Mouse (Mus musculus) c-Kit-positive CD71-negative TER-119-negative erythroid progenitor cells, embryonic 14.5 days (primary cell): ENCODE results near the gene Stk38l.
"Not testable (repeated sequence)": the region's sequence is repeated elsewhere in the genome, so short reads cannot be mapped to it uniquely, and the experiment has no call there.

ENCODE experiments used
- DNase-seq: peaks from one replicate; pipeline ENCODE4 v3.0.0-alpha.2; 2013; ENCODE audit warnings: low read depth

Gene Stk38l

GRCm38 (mm10) chr6:146770005-146770745, 45.4 kb downstream of the Stk38l start:
- no peak for DNase-seq

- DNase-seq, result no peak
These were observed 46.0 kb downstream of the Stk38l start for GRCm38 (mm10) chr6:146770808-146771207.

- DNase-seq, result not testable (repeated sequence)
These were observed 51.1 kb downstream of the Stk38l start for GRCm38 (mm10) chr6:146775864-146776263.

GRCm38 (mm10) chr6:146776610-146777389, 52.0 kb downstream of the Stk38l start:
- DNase-seq, result peak; percentile 57

GRCm38 (mm10) chr6:146778055-146778454, 53.3 kb downstream of the Stk38l start:
- DNase-seq, result no peak

- DNase-seq, result no peak
These were observed 56.8 kb downstream of the Stk38l start for GRCm38 (mm10) chr6:146781566-146781965.

GRCm38 (mm10) chr6:146793527-146793926, 68.7 kb downstream of the Stk38l start:
- DNase-seq, result no peak

- DNase-seq, result no peak
These were observed 70.5 kb downstream of the Stk38l start for GRCm38 (mm10) chr6:146795166-146795923.

GRCm38 (mm10) chr6:146795924-146796545, 71.2 kb downstream of the Stk38l start, which contains the start of gene Arntl2:
TSS of gene Arntl2 (plus strand) at chr6:146796055.
- DNase-seq, result no peak

GRCm38 (mm10) chr6:146797446-146797845, 72.7 kb downstream of the Stk38l start:
- DNase-seq, result no peak

GRCm38 (mm10) chr6:146809991-146810390, 85.2 kb downstream of the Stk38l start:
- DNase-seq, result no peak

GRCm38 (mm10) chr6:146813007-146813406, 88.2 kb downstream of the Stk38l start:
- DNase-seq, result no peak

- no peak for DNase-seq
These were observed 95.6 kb downstream of the Stk38l start for GRCm38 (mm10) chr6:146820177-146820965.

GRCm38 (mm10) chr6:146821958-146822357, 97.2 kb downstream of the Stk38l start:
- no peak for DNase-seq

- DNase-seq, result peak; percentile 32
These were observed 100.1 kb downstream of the Stk38l start for GRCm38 (mm10) chr6:146824727-146825486.

GRCm38 (mm10) chr6:146825487-146825773, 100.6 kb downstream of the Stk38l start:
- DNase-seq, result no peak
